Mouse (Mus musculus) T-cell, adult 2 months (primary cell): ENCODE data around the gene Etfbkmt.
"Not testable (repeated sequence)": the region's sequence is repeated elsewhere in the genome, so short reads cannot be mapped to it uniquely, and the experiment has no call there.

ENCODE experiments used
- DNase-seq: peaks from one replicate; pipeline ENCODE4 v3.0.0; 2022; ENCODE audit warnings: low spot score

Gene Etfbkmt

GRCm38 (mm10) chr6:149139471-149139870 is at the start of gene Etfbkmt:
Etfbkmt (plus strand) TSS chr6:149139849.
- no peak for DNase-seq

GRCm38 (mm10) chr6:149092406-149092805 is 47.2 kb upstream of the Etfbkmt start:
- no peak for DNase-seq

GRCm38 (mm10) chr6:149093465-149093864 is 46.2 kb upstream of the Etfbkmt start:
- DNase-seq: no peak

DNA sequence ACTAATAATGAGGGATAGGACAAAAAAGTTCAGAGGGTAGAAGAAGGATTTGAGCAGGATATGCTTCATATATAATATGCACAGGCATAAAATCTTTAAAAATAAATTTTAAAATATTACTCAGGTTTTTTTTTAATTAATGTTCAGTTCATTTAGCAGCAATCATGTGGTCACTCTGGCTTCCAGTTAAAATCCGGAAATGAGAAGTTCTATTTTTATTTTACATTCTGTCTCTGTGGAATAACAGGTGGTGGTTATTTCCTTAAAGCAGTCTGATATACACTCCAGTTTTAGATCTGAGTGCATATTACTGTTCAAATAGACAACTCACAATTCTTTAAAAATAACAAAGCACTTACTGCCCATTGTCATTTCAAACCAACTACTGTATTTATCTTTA is 45.1 kb upstream of the Etfbkmt start:
- DNase-seq: no peak

GRCm38 (mm10) chr6:149095389-149095788 is 44.3 kb upstream of the Etfbkmt start:
- DNase-seq: no peak

DNA sequence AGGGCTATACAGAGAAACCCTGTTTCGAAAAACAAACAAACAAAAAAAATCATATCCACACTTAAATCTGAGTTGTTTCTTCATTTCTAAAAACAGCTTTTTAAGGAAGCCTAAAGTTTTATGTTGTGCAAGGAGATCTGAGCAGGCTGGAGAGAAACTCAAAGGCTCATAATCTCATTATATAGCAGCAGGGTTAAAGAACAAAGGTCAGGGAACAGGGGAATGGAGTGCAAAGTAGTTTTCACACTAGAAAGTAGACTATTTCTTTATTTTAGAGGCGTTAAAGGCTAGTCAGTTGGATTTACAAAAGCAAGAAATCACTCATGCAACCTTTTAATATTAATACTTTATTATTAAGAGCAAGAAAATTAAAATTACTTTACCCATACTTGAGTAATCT is 43.4 kb upstream of the Etfbkmt start:
- DNase-seq: no peak

DNA sequence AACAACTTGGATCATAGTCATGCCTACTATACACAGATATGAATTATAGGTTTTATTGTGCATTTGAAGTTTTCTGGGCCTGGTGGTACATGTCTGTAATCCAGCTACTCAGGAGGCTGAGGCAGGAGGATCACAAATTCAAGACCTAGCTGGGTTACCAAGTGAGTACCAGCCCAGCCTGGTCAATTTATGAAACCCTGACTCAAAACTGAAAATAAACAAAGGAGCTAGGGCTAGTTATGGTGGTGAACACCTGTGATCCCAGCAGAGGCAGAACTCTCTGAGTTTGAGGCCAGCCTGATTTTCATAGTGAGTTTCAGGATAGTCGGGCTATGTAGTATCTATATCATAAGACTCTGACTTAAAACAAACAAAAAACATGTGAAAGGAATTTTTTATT is 42.4 kb upstream of the Etfbkmt start:
- no peak for DNase-seq

GRCm38 (mm10) chr6:149098993-149099392 is 40.7 kb upstream of the Etfbkmt start:
- no peak for DNase-seq

GRCm38 (mm10) chr6:149100174-149101075 is 39.2 kb upstream of the Etfbkmt start:
- no peak for DNase-seq

GRCm38 (mm10) chr6:149101076-149101942 is 38.3 kb upstream of the Etfbkmt start, which contains the start of gene Dennd5b:
Dennd5b (minus strand) TSS chr6:149101680.
- no peak for DNase-seq

DNA sequence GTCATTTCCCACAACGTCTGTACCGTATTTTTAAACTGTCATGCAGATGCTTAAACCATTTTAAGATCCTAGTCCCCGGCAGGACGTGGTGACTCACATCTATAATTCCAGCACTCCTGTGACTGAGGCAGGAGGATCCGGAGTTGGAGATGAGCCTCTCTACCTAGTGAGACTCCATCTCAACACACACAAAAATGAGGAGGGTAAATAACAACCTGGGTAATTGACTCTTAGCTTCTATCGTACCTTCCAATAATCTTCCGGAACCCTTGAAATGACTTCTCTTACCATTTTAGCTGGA is 37.8 kb upstream of the Etfbkmt start:
- no peak for DNase-seq

DNA sequence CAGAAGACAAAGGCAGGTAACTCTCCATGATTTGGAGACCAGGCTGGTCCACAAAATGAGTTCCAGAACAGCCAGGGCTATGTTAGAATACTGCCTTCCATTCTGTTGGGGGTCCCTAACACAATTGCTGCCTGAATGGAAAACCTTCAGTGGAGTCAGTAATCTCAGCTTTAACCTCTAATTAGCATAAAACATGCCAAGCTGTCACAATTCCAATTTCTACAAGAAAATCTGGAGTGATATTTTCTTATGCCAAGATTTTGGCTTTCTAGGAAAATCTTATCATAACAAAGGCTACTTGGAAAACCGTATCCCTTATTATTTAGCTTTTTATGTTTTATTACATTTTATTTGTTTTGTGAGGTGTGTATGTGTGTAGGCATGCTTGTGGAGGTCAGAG is 36.2 kb upstream of the Etfbkmt start:
- DNase-seq: no peak

GRCm38 (mm10) chr6:149107615-149108014 is 32.0 kb upstream of the Etfbkmt start:
- no peak for DNase-seq

- no peak for DNase-seq
These were observed 30.7 kb upstream of the Etfbkmt start for GRCm38 (mm10) chr6:149108909-149109308.

GRCm38 (mm10) chr6:149116992-149117391 is 22.7 kb upstream of the Etfbkmt start:
- no peak for DNase-seq

DNA sequence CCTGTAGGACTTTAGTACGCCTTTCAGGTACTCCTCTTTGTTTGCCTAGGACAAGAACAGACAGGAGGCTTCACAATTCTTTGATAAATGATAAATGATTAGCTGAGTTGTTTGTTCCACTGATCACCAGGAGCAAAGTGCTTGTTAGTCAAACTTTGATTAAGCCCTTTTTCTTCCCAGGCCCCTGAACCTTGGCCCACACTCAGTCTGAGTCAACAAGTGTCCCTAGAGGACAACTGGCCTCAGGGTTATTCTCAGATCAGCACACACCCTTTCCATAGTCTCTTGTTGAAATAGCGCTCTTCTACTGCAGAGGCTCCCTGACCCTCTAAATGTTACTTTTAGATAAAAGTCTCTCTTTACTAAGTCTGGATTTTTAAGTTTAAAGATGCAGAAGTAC is 20.7 kb upstream of the Etfbkmt start:
- DNase-seq: no peak

GRCm38 (mm10) chr6:149119853-149120252 is 19.8 kb upstream of the Etfbkmt start:
- peak; percentile 49 for DNase-seq

DNA sequence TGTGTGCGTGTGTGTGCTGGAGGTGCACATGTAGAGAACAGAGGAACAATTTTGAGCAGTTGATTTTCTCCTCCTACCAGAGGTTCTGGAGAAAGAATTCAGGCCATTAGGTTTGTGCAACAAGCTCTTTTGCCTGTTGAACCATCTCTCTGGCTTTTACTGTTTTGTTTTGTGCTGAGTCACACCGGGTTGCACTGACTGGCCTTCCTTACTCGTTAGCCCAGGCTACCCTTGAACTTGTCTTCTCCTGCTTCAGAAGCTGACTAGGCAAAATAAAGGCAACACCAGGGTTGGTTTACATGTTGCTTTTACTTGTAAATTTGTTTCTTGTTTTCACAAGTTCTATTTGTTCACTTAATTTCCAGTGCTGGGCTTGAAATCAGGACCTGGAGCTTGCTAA is 16.6 kb upstream of the Etfbkmt start:
- no peak for DNase-seq

DNA sequence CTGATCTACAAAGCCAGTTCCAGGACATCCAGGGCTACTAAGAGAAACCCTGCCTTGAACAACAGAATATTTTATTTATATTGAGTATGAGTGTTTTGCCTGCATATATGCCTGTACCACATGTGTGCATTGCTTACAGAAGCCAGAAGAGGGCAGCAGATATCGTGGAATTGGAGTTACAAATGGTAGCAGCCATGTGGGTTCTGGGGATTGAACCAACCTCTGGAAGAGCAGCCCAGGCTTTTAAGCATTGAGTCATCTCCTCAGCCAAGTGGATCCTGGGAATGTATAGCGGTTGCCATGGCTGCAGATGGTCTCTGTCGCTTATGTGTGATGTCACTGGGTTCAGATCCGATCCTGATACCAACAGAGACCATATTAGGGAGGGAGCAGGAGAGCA is 13.0 kb upstream of the Etfbkmt start:
- peak; percentile 66 for DNase-seq

GRCm38 (mm10) chr6:149129870-149130269 is 9.8 kb upstream of the Etfbkmt start, which contains the start of gene Gm10203:
Gm10203 (plus strand) TSS chr6:149130170.
- not testable (repeated sequence) for DNase-seq

DNA sequence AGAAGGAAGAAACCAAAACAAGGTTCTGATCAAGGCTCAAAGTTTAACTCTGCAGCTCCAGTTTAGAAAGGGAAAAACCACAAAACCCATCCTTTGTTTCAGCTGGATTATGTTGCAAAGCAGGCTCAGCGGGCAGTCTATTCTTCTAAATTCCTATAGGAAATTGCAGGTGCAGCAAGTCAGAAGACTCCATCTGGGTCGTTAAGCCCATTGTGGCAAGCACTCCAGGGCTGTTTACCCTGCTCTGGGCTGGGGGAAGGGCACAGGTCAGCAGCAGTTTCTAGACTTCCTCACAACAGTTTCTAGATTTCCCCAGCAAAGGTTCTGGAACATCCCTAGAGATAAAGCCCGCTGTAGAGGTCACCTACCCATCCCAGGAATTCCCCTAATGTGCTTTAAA is 8.5 kb upstream of the Etfbkmt start:
- no peak for DNase-seq

GRCm38 (mm10) chr6:149132311-149133077 is 7.2 kb upstream of the Etfbkmt start:
- peak; percentile 56 for DNase-seq
